Mouse (Mus musculus) small intestine, adult 2 months (tissue): Measurements from ENCODE around the gene Rapgef2.

ENCODE experiments used
- CTCF ChIP-seq: fragments of 200-500 bp; IDR thresholded peaks from 2 replicates; pipeline ENCODE4 v1.5.1; 2012; ENCODE audit warnings: low read depth, mild to moderate bottlenecking, control low read depth, inconsistent platforms, low read length, moderate library complexity, mixed read lengths; ENCODE audit not compliant: insufficient replicate concordance, insufficient read length; ENCODE audit errors: extremely low read depth
- POLR2A ChIP-seq: fragments of 200-500 bp; IDR thresholded peaks from 2 replicates; pipeline ENCODE4 v1.6.1; 2012; ENCODE audit warnings: low read depth, mild to moderate bottlenecking, control low read depth, inconsistent platforms, low read length, moderate library complexity

GRCm38 (mm10) chr3:79129044-79129600 is 157.2 kb downstream of the Rapgef2 start:
- no peak for TF ChIP-seq POLR2A
- TF ChIP-seq CTCF, result no peak
